Comparison of ENCODE assay signal across 16 mouse cellular contexts in the genomic region with DNA sequence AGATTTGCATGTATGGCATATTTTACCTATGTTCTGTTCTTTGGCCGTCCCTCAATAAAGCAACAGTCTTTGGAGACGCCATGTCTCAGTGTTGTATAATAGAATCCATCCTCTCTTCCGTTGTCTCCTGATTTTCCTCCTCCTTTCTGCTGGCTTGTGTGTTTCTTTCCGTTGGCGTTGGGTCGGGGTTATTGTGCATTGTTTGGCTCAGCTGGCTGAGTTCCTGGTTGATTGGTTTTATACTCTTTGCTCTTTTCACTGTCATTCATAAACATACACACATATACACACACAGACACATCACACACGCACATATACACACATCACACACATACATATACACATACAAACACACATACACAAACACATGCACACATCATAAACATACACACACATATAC.
A peak's percentile ranks its signal among the peaks of the same experiment; 100 is the strongest.
DNase-seq lines count a peak whose midpoint lies in the region; ATAC-seq lines count a peak whose summit lies in the region.
"Had no signal": no experiment of that assay in that cellular context is flagged by ENCODE, and none has a peak within 500 bp of the region (broad histone marks: within the 10 kb centered on the region; RNA-seq: fewer than 3 reads in every experiment).

No protein-coding gene starts in this region.

- ATAC-seq in frontal cortex, adult (ENCODE audit: low TSS enrichment) = peak; percentile 27; the same call in 1 of the 2 replicates
- ATAC-seq: CD4-positive, CD25-positive, alpha-beta regulatory T cell, adult 4 months; forebrain, embryonic 14.5 days had no signal

- DNase-seq in frontal cortex, postnatal 14 days (ENCODE audit: low spot score in 2 of 2) = no peak
- DNase-seq in layer of hippocampus, adult 9-11 months = peak; percentile 35
- no peak for DNase-seq in layer of hippocampus, postnatal 10 days (ENCODE audit: low spot score in 2 of 2)
- peak; percentile 12 for DNase-seq in right cerebral cortex, adult 18-20 months
- no peak for DNase-seq in right cerebral cortex, postnatal 14 days
- no peak for DNase-seq in cerebellum, adult 9-10 months
- no peak for DNase-seq in adrenal gland, adult 18-20 months (ENCODE audit: low spot score in 2 of 2)
- DNase-seq: adrenal gland, postnatal 10 days; B cell, adult 2 months; cerebellum, postnatal 36 days; gastrocnemius, postnatal 10 days; heart, adult 18-20 months; heart, postnatal 14 days had no signal

Comparison
In these comparisons a context has a peak if more than half of its experiments do, and no peak if none do; other contexts are left out.
1. DNase-seq: peak in layer of hippocampus, adult 9-11 months (single experiment) and right cerebral cortex, adult 18-20 months (single experiment); none in frontal cortex, postnatal 14 days (0 of 2), layer of hippocampus, postnatal 10 days (0 of 2), right cerebral cortex, postnatal 14 days (single experiment), cerebellum, adult 9-10 months (single experiment) and adrenal gland, adult 18-20 months (0 of 2).